Mouse (Mus musculus) urinary bladder, adult 18-20 months (tissue): Measurements from ENCODE around the gene Bhlha9.
A peak's percentile ranks its signal among the peaks of the same experiment; 100 is the strongest.
"Not testable (repeated sequence)": the region's sequence is repeated elsewhere in the genome, so short reads cannot be mapped to it uniquely, and the experiment has no call there.

ENCODE experiments used
- DNase-seq, 2 experiments: peaks; one replicate each; pipeline ENCODE4 v3.0.0; 2022; ENCODE audit warnings: low spot score in 2 of 2, mixed read lengths in 2 of 2

Gene Bhlha9

DNA sequence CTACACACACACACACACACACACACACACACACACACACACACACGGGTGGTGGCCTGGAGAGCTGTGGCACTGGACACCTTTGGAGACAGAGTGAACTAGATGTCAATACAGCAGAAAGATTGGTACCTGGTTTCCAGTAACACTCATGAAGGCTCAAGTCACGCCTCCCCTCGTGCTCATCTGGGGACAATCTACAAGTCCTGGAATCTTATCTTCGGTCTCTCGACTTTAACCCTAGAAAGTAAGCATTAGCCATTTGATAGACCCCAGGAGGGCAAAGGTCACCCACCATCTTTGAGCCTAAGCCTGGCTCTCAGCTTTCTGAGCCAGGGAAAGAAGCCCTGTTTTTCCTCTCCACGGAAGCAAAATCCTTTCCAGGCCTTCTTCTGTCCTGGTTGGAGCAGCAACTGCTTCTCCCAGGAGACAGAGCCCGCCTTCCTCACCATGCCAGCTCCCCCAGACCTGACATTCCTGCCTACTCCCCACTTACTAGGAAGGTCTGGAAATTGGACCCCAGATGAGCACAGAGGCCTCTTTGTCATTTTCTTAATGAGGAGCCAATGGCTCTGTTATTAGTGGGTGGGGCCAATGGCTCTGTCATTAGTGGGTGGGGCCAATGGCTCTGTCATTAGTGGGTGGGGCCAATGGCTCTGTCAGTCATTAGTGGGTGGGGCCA lies 10.3 kb upstream of the Bhlha9 start:
- DNase-seq, result no peak

DNA sequence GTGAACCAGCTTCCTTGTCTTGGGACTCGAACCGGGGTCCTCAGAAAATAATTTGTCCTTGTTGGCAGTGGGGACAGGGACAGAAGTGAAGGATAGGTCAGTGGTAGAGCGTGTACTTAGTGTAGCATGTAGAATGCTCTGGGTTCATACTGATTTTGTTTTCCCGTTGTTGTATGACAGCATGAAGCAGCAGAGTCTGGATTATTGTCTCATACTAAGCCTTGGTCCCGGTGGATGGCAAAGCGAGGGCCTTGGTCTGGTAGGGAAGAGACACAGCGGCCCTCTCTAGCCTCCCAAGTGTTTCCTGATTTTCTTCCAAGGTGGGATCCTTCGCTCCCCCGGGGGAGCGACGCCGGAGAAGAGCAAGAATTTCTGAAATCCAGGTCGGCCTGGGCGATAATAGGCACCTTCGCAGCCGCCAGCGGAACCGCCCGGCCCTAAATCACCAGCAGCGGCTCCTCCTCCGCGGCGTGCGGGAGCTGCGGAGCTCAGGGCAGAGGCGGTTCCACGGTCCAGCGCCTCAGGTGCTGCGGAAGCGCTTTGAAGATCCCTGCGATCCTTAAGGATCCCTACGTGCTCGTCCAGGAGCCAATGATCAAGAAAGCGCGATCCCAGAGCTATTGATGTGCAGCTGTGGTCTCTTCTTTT lies 6.1 kb upstream of the Bhlha9 start:
- no peak for DNase-seq

DNA sequence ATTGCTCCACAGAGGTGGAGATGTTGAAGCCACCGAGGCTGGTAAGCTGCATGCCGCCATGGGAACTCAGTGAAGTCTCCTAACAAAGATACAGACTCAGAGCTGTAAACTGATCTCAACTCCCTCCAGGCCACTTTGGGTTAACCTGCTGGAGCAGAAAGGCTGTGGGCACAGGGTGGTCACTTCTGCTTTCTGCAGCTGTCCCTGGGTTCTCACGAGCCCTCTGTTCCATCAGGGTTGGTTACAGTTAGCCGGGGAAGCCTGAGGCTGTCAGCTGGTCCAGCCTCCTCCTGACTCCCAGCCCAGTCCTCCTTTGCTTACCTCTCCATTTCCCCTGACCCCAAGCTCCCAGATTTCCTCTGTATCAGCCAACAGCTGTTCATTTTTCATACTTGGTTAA lies 4.5 kb upstream of the Bhlha9 start:
- no peak for DNase-seq

DNA sequence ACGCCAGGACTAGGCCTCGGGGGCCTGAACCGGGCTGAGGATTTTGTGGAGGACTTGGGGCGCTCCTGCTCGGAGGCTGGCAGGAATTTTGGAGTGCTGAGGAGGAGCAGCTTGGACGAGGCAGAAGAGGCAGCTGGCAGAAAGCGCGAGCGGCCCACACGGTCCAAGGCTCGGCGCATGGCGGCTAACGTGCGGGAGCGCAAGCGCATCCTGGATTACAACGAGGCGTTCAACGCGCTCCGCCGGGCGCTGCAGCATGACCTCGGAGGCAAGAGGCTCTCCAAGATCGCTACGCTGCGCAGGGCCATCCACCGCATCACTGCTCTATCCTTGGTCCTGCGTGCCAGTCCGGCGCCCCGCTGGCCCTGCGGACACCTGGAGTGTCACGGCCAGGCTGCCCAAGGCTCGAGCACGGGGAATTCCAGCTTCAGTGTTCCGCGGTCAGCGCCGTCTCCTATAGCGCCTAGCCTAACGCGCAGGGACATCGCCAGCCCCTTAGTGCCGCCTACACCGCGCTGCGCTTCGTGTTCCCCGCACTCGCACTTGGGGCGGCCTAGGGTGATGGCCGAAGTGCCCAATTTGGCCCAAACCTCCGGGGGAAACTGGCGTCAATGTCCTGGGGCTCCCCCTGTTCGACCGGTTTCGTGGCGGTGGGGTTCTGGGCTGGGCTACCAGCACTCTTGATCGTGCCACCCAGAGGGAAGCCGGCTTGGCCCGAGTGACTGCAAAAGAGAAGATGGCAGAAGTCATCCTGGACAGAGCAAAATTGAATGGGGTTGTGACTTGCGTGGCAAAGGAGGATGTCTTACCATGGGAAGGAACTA lies 503 bp downstream of the Bhlha9 start:
- peak in 1 of 2 experiments; percentile 5 for DNase-seq

DNA sequence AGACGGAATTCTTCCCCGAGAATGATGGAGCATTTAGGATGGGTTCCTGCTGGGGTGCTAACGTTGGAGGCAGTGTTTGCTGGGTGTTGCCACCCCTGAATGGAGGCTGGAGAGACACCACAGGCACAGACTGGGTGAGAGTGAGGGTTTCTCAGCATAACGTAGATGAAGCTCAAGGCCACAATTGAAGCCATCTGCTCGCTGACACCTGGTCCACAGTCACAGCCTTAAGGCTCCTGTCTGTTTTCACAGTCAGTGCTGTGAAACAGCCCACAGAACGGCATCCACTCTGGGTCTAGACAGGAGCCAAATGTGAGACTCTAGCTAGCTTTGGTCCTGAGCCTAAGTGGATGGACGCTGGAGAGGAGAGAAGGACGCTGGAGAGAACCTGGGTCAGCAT lies 1.9 kb downstream of the Bhlha9 start:
- no peak for DNase-seq

DNA sequence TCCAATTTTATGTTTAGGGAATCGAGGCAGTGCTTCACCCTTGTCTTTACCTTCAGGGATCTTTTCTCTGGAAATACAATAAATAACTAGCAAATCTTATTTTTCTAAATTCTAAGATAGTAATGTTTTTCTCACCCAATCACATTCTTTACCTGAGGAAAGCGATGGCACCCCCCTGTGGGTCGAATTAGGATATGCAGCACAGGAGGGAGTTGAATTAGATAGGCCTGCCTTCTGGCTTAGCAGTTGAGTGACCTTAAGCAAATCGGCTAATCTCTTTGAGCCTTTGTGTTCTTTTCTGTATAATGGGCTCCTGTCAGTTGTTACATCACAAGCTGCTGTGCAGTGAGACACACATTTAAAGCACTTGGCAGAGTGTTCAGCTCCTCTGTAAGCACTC lies 2.4 kb downstream of the Bhlha9 start:
- DNase-seq, result no peak

DNA sequence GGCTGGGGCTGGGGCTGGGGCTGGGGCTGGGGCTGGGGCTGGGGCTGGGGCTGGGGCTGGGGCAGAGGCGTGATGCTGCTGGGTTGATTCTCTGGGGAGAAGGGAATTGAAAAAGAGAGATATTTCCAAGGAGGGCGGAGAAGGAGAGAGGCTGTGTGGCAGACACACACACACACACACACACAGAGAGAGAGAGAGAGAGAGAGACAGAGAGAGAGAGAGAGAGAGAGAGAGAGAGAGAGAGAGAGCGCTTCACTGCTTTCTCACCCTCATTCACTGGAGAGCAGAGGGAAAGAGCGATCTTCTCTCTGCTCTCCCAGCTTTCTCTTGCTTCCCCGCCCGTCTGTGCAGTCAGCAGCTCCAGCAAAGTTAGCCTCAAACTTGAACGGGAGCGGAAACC lies 7.2 kb downstream of the Bhlha9 start, which contains the start of gene Trarg1:
Gene Trarg1 (plus strand): TSS at position 301 of the 400 bp plus-strand sequence.
- DNase-seq, result not testable (repeated sequence)

DNA sequence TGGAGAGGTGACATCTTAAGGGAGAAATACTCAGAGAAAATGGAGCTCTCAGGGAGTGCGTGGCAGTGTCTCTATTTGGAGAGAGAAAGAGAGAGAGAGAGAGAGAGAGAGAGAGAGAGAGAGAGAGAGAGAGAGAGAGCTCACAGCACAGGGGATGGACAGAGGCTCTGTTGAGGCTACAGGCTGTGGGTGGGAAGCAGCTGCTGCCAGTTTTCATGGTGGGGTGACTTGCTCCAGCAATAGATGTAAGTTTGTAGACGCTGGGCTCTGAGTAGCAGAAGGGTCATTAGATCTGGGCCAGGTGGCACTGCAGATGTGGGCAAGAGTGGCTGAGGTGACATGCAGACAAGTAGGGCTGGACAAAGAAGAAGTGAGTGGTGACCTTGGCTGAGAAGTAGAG lies 13.3 kb downstream of the Bhlha9 start:
- no peak for DNase-seq

DNA sequence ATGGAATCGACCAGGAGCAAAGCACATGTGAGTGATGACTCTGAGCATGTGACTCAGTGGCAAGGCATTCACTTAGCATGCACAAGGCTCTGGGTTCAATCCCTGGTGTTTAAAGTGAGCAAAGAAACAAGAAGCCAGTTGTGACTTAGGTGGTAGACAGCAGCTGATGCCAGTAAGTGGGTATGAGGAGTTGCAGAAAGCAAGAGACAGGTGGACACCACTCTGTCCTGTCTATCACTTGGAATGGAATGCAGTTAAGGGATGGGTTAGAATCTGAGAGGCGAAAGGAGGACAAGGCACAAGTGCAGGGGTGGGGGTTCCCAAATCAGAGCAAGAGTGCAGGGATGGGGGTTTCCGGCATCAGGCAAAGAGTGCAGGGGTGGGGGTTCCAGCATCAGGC lies 19.8 kb downstream of the Bhlha9 start:
- no peak for DNase-seq

DNA sequence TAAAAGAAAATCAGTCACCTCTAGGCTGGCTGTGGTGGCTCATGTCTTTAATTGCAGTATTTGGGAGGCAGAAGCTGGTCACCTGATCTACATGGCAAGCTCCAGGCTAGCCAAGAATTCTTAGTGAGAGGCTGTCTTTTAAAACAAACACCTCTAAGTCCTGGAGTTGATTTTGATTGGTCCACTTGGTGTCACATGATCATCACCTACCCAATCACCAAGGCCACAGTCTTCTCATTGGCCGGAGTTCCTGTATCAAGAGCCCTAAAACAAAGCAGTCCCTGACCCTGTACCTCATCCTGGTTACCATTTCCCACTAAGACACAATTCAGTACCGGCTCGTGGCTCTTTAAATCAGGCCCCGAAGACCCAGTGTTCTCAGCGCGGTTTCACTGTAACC lies 23.5 kb downstream of the Bhlha9 start:
- DNase-seq, result no peak

DNA sequence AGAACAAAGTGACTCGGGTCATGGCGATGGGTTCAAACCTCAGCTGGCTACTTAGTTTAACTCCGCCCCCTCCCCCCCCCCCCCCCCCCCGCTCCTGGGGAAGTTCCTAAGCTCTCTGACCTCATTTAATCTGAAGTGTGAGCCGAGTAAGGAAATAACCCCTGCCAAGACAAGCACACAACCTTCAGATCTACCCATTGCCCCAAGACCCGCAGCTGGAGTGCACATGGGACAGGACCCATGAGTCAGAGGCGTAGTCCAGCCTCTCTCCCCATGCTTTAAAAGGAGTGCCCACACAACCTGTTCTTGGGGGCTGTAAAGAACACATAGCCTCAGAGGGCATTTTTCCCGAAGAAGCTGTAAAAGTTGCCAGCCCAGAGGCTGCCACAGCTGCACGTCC lies 27.4 kb downstream of the Bhlha9 start:
- no peak for DNase-seq

DNA sequence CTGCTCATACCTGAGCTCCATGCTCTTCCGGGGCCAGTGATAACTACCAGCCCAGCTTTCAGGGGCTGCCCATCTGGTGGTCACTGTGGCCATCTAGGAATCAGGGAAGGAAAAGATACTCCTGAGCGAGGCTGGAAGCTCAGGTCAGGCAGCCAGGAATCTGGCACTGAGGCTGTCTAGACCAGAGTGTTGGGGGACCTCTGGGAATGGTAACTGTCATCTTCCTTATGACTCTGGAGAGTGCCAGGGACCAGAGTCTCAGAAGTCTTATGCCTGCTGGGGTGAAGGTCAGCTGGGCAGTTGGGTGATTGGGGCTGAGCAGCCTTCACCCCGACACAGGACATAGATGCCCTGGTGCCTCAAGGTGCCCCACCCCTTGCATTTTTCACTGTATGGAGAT lies 35.4 kb downstream of the Bhlha9 start:
- no peak for DNase-seq

DNA sequence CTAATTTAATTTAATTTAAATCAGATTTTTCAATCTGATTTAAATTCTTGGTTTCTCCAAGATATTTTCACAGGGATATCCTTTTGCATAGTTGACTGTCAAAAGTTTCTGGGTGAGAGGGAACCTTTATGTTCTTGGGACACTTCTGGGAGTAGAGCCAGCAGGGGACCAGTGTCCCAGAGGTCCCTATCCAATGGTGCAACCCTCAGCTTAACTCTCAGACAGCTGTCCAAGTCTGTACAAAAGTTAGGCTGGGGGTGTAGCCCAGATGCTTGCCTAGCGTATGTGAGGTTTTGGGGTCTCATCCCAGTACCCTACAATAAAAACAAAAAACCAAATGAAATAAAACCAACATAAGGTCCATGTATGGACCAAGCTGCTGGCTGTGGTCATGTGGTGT lies 35.8 kb downstream of the Bhlha9 start:
- no peak for DNase-seq

DNA sequence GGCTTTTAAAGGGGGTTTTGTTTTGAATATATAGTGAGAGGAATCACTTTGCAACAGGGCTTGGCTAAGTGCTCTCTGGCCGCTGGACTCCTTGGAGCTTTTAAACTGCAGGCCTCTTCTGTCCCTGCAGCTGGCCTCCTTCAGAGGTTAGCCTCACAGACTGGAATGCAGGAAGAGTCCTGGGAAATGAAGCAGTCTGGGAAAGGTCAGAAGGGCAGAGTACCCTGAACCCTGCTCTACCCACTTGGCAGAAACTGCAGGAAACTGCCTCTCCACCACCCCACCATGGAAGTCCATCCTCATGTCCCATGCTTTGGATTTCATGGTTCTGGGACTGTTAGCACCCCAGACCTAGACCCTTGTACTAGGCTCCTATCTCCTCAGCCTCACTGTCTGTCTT lies 36.6 kb downstream of the Bhlha9 start:
- DNase-seq, result no peak

DNA sequence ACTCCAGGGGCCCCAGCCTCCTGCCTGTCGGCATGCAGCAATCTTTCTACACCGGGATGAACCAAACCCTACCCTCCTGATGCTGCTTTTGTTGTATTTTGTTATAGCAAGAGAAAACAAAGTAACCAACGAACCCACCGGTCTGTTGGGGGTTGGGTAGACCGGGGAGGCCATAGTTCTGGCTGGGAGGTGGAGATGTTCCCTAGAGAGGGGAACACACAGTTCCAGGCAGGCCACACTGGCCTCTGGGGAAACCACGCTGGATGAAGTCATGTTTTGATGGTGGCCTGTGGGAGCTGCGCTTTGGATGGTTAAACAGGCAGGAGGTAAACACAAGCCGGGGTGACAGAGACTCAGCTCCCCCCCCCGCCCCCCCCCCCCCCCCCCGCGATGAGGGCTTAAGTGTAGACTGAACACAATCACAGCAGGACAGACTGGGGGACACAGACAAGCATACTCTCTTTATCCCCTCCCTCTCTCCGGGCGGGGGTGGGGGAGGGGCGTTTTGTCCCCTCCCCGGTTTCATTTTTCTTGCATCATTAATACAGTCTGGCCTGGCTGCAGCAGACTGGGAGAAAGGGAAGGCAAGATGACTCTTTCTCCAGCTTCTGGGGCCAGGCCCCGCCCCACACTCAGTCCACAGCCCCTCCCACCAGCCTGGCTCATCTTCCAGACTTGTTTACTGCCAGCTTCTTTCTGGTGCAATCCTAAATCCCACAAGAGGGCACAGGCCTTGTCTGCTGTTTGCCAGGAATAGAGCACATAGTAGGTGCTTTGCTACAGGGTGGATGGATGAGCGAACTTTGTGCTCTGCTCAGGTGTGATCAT lies 37.6 kb downstream of the Bhlha9 start:
- DNase-seq, result peak in 1 of 2 experiments; percentile 30

DNA sequence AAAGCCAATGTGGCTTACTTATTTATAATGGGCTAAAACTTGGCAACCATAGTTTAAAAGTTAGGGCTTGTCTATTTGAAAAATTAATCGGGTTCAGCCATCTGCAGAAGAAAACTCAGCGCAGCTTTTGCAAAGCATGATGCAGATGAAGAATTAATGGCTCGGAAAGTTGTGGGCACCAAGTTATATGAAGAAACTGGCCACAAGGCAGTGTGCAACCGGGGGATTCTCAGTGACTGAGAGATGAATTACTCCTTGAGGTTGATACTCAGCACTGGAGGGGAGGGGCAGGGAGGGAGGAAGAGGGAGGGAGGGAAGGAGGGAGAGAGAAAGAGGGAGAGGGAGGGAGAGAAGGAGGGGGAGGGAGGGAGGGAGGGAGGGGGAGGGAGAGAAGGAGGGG lies 44.7 kb downstream of the Bhlha9 start:
- no peak for DNase-seq
